Mouse (Mus musculus): ENCODE measurements around the gene Epb41l4b. TPM values are rescaled to one million over a fixed set of nuclear protein-coding genes. Genes with fewer than 3 reads are reported as not detected.
A peak's percentile ranks its signal among the peaks of the same experiment; 100 is the strongest.

Epb41l4b gene
- total and polyA plus RNA-seq, 3 experiments = 0.93 to 4.9 (median 2.0) TPM

GRCm38 (mm10) chr4:57165654-57166053 lies 22.4 kb upstream of the Epb41l4b start:
- in situ Hi-C loops (cut with MboI; ENCODE audit: low pct_ligation_motif_present, low pct_unique_long_range_greater_than_20kb, low sequenced_read_pairs) = loop anchor here (10.0 kb wide), 1 partner anchor 101 kb away; no protein-coding TSS in a partner anchor
- Histone ChIP-seq H3K79me2 (replicated peaks; ENCODE audit: control insufficient read depth, extremely low read depth, insufficient read depth, poor library complexity, severe bottlenecking) (no peaks in the 10 kb centered on the region), H3K27ac (ENCODE audit: insufficient read depth, low read depth) (peak overlapping the region; percentile 99), H3K27me3 (replicated peaks) (no peaks in the 10 kb centered on the region), H3K4me1 (ENCODE audit: control insufficient read depth in 1 of 2, insufficient read depth in 2 of 2) (peaks cover 22 to 39% of the 10 kb centered on the region in 2 experiments), H3K36me3 (replicated peaks in 1 of 2; ENCODE audit: control insufficient read depth in 1 of 2, insufficient read depth in 1 of 2, low read length in 1 of 2) (no peaks in the 10 kb centered on the region), H3K4me2 (ENCODE audit: insufficient read depth, low read depth, poor library complexity, severe bottlenecking) (peak overlapping the region; percentile 70), H3K9ac (ENCODE audit: insufficient read depth, low read depth) (peak overlapping the region; percentile 60), H3K9me3 (replicated peaks; ENCODE audit: low read length) (no peaks in the 10 kb centered on the region), H3K4me3 (replicated peaks in 1 of 3; ENCODE audit: low read depth in 2 of 3, low read length in 2 of 3, poor library complexity in 1 of 3) (no peak overlapping the region)
- dilution Hi-C loops (cut with MboI; ENCODE audit: extremely low pct_ligation_motif_present, extremely low pct_unique_long_range_greater_than_20kb, low sequenced_read_pairs) = no loop called here
- peak; percentile 75 for DNase-seq (ENCODE audit: extremely low read depth)
- TF ChIP-seq POLR2AphosphoS2 (IDR thresholded peaks at IDR 0.05; ENCODE audit: low read depth, low read length) (no peak), MEF2A (IDR thresholded peaks at IDR 0.05; ENCODE audit: borderline replicate concordance, low read depth, low read length) (peak; percentile 60; the same call in 1 of the 2 replicates), NRF1 (IDR thresholded peaks at IDR 0.05; ENCODE audit: low read depth, low read length) (peak; percentile 14; the same call in 1 of the 2 replicates), NELFE (IDR thresholded peaks at IDR 0.05; ENCODE audit: low read depth, low read length) (peak; percentile 53; the same call in 1 of the 2 replicates), UBTF (IDR thresholded peaks at IDR 0.05; ENCODE audit: low read depth, low read length) (no peak), MXI1 (IDR thresholded peaks at IDR 0.05; ENCODE audit: low read depth, low read length) (peak; percentile 76), PAX5 (IDR thresholded peaks at IDR 0.05; ENCODE audit: low read length) (no peak), GABPA (IDR thresholded peaks at IDR 0.05; ENCODE audit: insufficient replicate concordance, low read depth, low read length) (no peak), TBP (conservative IDR thresholded peaks at IDR 0.05; ENCODE audit: low read depth, low read length) (peak; percentile 74; the same call in 1 of the 2 replicates), SMC3 (IDR thresholded peaks at IDR 0.05; ENCODE audit: low read depth, low read length) (no peak), RCOR1 (conservative IDR thresholded peaks at IDR 0.05; ENCODE audit: low read depth, low read length) (peak; percentile 73), USF2 (conservative IDR thresholded peaks at IDR 0.05; ENCODE audit: low read depth, low read length) (peak; percentile 82), SIN3A (IDR thresholded peaks at IDR 0.05; ENCODE audit: low read length) (peak; percentile 67), MAFK (IDR thresholded peaks at IDR 0.05; ENCODE audit: insufficient replicate concordance, low read length) (no peak), EP300 (IDR thresholded peaks at IDR 0.05; ENCODE audit: low read length) (peak; percentile 28; the same call in 1 of the 2 replicates), ZKSCAN1 (IDR thresholded peaks at IDR 0.05; ENCODE audit: borderline replicate concordance, low read depth, low read length) (no peak), ELF1 (IDR thresholded peaks at IDR 0.05; ENCODE audit: low read depth, low read length) (peak; percentile 55), KAT2A (IDR thresholded peaks at IDR 0.05; ENCODE audit: insufficient replicate concordance, low read length) (no peak), CTCF (conservative IDR thresholded peaks at IDR 0.05 in 1 of 2, IDR thresholded peaks at IDR 0.05 in 1 of 2; ENCODE audit: low read depth in 2 of 2, low read length in 2 of 2) (no peak), MAZ (IDR thresholded peaks at IDR 0.05; ENCODE audit: low read depth, low read length) (peak; percentile 65), CHD1 (IDR thresholded peaks at IDR 0.05; ENCODE audit: low read depth, low read length) (no peak), BHLHE40 (IDR thresholded peaks at IDR 0.05; ENCODE audit: low read depth, low read length) (peak; percentile 99), MYC (IDR thresholded peaks at IDR 0.05; ENCODE audit: low read depth, low read length) (0 out of 2 replicates have a peak, but pooled peaks have one; percentile 38), ZNF384 (IDR thresholded peaks at IDR 0.05; ENCODE audit: low read depth, low read length) (no peak; the same call in 1 of the 2 replicates), TCF12 (IDR thresholded peaks at IDR 0.05; ENCODE audit: low read depth, low read length) (peak; percentile 82), IRF4 (IDR thresholded peaks at IDR 0.05; ENCODE audit: low read depth, low read length) (peak; percentile 44), CHD2 (IDR thresholded peaks at IDR 0.05; ENCODE audit: low read length) (no peak), JUND (conservative IDR thresholded peaks at IDR 0.05; ENCODE audit: low read depth, low read length) (peak; percentile 34; the same call in 1 of the 2 replicates), JUN (IDR thresholded peaks at IDR 0.05; ENCODE audit: insufficient read depth, low read depth, low read length) (no peak), MAX (IDR thresholded peaks at IDR 0.05; ENCODE audit: low read length) (peak; percentile 83), USF1 (IDR thresholded peaks at IDR 0.05; ENCODE audit: low read depth, low read length) (peak; percentile 86), ZMIZ1 (IDR thresholded peaks at IDR 0.05; ENCODE audit: low read depth, low read length) (peak; percentile 49; the same call in 1 of the 2 replicates), POLR2A (IDR thresholded peaks at IDR 0.05; ENCODE audit: low read depth, low read length) (peak; percentile 58), ETS1 (conservative IDR thresholded peaks at IDR 0.05; ENCODE audit: low read depth, low read length) (peak; percentile 87), RAD21 (IDR thresholded peaks at IDR 0.05; ENCODE audit: low read depth, low read length) (no peak), HCFC1 (IDR thresholded peaks at IDR 0.05; ENCODE audit: low read depth, low read length) (peak; percentile 32; the same call in 1 of the 2 replicates), E2F4 (IDR thresholded peaks at IDR 0.05; ENCODE audit: insufficient replicate concordance, low read depth, low read length) (0 out of 2 replicates have a peak, but pooled peaks have one; percentile 30), ZC3H11A (IDR thresholded peaks at IDR 0.05; ENCODE audit: low read depth, low read length) (no peak)

All from CH12.LX (cell line).